Mouse (Mus musculus): ENCODE results near the gene Tyr. TPM values are rescaled to one million over a fixed set of nuclear protein-coding genes. Genes with fewer than 3 reads are reported as not detected.
"Not testable (repeated sequence)": the region's sequence is repeated elsewhere in the genome, so short reads cannot be mapped to it uniquely, and the experiment has no call there.

The Tyr gene
- not detected in 2 replicates for total RNA-seq (2015; ENCODE audit: low replicate concordance)
- total RNA-seq (2017; ENCODE audit: low replicate concordance) = not detected in 2 replicates

DNA sequence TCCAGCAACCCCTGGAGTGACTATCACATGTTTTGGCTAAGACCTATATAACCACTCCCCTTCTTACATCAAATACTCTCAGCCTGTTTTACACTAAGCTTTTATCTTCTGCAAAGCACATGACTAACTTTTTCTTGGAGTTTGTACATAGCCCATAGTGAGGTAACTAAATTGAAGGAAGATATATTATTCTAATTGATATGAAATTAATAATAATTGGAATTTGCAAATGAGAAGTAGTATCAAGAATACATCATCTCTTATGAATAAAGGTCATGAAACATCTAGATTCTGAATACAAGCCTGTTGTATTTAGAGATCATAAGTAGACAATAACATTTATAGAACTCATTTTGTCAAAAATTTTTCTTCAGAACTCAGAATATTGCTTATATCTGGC, at the start of gene Tyr:
TSS of gene Tyr (minus strand) at position 101 of the 400 bp plus-strand sequence.
- ATAC-seq (replicated peaks; ENCODE audit: low FRiP score, poor library complexity, severe bottlenecking) = no peak

DNA sequence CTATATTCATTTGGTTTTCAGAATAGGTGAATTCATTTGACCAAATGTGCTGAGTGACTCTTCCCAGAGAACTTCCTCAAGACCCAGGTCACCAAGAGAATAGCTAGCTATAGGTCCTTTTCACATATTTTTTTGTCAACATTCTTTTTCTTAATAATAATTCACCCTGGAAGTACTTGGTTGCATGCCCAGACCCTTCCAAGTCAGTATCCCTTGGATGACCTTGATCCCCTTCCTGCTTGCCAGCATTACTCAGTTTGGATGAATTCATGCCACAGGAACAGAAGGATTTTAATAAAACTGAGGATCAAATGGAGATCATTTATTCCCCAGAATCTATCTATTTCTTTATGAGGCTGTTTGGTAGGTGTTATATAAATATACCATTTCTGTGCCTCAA, 45.7 kb upstream of the Tyr start:
- no peak for ATAC-seq (replicated peaks; ENCODE audit: low FRiP score, poor library complexity, severe bottlenecking)

DNA sequence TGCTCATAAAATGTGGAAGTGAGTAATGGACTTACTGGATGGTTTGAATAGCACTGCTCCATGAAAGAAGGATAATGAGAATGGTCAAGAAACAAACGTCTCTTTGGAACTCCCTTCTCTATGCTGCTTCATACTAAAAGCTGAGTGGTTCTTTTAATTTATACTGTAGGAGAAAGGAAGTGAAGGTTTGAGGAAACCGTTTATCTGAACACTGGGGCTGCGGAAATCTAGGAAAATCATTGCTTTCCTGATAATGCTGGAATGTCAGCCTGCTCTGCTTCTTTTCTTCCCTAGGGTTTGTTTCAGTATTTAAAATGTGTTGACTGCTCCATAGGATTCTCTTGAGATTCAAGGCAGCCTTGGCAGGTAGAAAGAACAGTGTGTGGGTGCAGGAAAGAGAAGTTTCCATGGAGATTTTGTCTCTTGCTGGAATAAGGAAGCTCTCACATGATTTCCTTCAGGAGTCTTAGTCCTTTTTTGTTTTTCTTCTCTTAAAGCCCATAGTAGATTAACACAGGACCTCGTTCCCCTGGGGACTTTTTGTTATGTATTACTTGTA, 891 bp upstream of the Tyr start:
- ATAC-seq (replicated peaks; ENCODE audit: low FRiP score, poor library complexity, severe bottlenecking) = no peak

DNA sequence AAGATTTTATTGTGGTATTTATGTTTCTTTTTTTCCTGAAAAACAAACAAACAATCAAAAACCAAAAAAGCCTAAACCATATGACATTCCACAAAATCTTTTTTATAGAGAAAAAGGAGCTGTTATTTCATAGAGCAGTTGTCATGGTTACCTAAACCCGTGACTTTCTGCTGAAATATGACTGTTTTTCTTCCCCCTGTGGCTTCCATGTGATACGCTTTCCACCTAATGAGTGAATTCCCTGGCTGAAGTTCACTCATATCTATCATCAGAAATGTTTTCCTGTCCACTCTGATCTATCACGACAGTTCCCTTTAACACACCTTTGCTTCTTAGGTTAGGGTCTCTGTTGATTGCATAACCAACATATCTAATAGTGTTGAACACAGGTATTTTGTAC, 5.3 kb downstream of the Tyr start:
- ATAC-seq (replicated peaks; ENCODE audit: low FRiP score, poor library complexity, severe bottlenecking) = no peak

DNA sequence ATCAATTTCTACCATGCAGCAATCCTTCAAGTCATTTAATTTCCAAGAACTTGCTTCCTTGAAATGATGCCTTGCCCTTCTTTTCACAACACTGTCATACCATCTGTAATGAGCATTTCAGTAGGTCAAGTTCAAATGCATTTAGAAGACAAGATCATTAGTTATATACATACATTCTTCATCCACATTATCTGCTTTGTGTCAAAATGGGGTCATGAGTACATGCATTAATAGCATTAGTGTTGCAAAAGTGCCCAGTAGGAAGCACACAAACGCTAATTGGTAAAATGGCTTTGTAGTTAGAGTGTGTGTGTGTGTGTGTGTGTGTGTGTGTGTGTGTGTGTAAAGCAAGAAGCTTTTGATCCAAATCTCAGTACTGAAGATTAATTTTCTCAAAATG, 80.0 kb downstream of the Tyr start:
- no peak for ATAC-seq (replicated peaks; ENCODE audit: low FRiP score, poor library complexity, severe bottlenecking)

DNA sequence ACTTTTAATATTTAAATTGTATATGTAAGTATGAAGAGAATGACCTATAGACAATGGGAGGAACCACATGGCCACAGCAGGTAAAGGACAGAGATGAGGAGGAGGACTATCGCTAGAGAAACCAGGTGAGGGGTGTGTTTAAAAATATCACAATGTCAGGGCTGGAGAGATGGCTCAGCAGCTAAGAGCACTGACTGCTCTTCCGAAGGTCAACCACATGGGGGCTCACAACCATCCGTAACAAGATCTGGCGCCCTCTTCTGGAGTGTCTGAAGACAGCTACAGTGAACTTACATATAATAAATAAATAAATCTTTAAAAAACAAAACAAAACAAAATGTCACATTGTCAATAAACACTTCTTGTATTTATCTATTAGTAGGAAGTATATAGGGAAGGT, 81.9 kb downstream of the Tyr start:
- ATAC-seq (replicated peaks; ENCODE audit: low FRiP score, poor library complexity, severe bottlenecking) = not testable (repeated sequence)

DNA sequence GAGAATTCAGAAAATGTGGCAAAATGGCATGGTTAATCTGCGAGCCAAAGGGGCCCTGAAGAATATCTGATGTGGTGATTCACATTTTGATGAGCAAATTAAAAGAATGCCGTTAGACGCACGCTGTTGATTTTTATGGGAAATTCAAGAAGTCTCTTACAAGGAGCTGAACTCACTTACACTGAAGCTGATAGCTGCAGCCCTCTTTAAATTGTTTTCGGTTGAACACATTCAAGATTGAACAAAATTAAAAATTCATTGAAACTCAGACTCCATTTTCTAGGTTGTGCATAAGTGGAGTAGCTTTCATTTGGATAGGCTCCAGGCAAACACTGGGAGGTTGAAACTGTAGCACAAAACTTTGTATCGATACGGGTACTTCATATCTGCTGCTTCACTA, 96.3 kb downstream of the Tyr start:
- no peak for ATAC-seq (replicated peaks; ENCODE audit: low FRiP score, poor library complexity, severe bottlenecking)

DNA sequence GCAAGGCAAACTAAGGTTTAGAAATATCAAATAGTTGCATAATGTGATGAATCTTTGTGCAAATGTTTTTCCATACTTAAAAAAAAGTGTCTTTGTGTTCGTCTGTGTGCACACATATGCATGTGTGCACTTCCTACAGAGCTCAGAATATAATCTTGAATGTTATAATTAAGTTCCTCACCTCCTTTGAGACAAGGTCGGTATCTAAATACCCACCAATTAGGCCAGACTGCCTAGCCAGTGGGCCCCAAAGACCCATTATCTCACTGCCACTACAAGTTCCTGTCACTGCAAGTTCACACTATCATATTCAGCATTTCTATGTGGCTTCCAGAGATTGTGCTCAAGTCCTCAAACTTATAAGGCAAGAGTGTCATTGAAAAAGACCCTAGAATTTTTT, 118.4 kb downstream of the Tyr start:
- no peak for ATAC-seq (replicated peaks; ENCODE audit: low FRiP score, poor library complexity, severe bottlenecking)

Other genes starting within 250 kb of the Tyr start
- gene Nox4, start 247.4 kb downstream of the Tyr start, total RNA-seq (2015; ENCODE audit: low replicate concordance) = not detected in 2 replicates
- not detected in 2 replicates for gene Nox4, start 247.4 kb downstream of the Tyr start, total RNA-seq (2017; ENCODE audit: low replicate concordance)
- gene Grm5, start 90.7 kb upstream of the Tyr start, total RNA-seq (2015; ENCODE audit: low replicate concordance) = not detected in 2 replicates
- gene Grm5, start 90.7 kb upstream of the Tyr start, total RNA-seq (2017; ENCODE audit: low replicate concordance) = not detected in 2 replicates

All from erythroblast, adult 5-6 weeks (primary cell).